Mouse (Mus musculus): ENCODE results near the gene Bst2.
"Not testable (repeated sequence)": the region's sequence is repeated elsewhere in the genome, so short reads cannot be mapped to it uniquely, and the experiment has no call there.

Bst2 gene

GRCm38 (mm10) chr8:71519037-71519825 is 18.0 kb downstream of the Bst2 start:
- in situ Hi-C loops (cut with MboI, MseI): not testable (repeated sequence)

DNA sequence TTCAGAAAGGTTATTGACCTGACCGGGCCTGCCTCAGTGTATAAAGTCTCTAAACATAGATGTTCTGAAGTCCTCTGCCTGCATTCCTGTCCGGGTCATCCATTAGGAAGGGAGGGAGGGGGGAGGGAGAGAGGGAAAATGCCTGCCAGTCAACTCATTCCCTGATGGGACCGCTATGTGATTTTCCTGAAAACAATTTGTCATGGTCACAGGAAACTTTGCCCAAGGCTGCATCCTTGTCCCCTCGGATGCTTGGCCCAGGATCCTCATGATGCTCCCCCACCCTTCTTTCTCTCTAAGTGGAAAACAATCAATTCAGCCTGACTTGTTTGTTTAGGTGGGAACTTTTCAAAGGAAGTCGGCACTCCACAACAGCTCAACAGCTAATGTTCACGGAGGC is 20.5 kb downstream of the Bst2 start:
- in situ Hi-C loops (cut with MboI, MseI): no loop called here

DNA sequence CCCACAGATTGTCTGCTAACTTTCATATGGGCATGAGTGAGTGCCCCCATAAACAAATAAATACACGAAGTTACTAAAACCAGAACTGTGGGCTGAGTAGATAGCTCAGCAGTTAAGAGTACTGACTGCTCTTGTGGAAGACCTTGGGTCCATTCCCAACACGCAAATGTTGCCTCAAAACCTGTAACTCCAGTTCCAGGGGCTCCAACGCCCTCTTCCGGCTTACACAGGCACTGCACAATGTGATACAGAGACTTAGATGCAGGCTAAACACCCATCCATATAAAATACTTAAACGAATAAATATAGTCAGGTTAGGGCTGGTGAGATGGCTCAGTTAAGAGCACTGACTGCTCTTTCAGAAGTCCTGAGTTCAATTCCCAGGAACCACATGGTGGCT is 22.2 kb downstream of the Bst2 start:
- in situ Hi-C loops (cut with MboI, MseI): no loop called here

GRCm38 (mm10) chr8:71513018-71513754 is 24.1 kb downstream of the Bst2 start:
- in situ Hi-C loops (cut with MboI, MseI): no loop called here

DNA sequence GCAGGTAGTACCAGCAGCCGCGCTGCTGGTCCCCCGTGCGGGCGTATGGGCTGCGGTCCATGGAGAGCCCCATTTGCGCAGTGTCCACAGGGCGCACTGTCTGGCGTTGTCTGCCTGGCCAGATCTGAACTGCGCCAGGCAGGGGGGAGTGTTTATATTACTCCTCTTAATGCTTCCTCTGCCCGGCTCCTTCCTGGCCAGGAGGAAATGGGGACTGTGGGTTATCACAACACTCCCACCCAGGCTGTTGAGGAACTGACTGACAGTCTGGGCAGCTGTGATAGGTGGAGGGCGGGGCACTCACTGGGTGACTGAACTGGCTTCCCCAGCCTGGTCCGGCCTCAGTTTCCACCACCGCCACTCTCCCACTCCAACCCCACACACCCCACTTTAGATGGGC is 25.6 kb downstream of the Bst2 start, which contains the start of gene Plvap:
Gene Plvap, minus strand, starts transcription at position 109 of the 400 bp plus-strand sequence.
- in situ Hi-C loops (cut with MboI, MseI): no loop called here

- in situ Hi-C loops (cut with MboI, MseI): loop anchor here (5.0 kb wide), 1 partner anchor 82 kb away; no protein-coding TSS in a partner anchor
These were observed 27.9 kb downstream of the Bst2 start for GRCm38 (mm10) chr8:71509316-71509715.

DNA sequence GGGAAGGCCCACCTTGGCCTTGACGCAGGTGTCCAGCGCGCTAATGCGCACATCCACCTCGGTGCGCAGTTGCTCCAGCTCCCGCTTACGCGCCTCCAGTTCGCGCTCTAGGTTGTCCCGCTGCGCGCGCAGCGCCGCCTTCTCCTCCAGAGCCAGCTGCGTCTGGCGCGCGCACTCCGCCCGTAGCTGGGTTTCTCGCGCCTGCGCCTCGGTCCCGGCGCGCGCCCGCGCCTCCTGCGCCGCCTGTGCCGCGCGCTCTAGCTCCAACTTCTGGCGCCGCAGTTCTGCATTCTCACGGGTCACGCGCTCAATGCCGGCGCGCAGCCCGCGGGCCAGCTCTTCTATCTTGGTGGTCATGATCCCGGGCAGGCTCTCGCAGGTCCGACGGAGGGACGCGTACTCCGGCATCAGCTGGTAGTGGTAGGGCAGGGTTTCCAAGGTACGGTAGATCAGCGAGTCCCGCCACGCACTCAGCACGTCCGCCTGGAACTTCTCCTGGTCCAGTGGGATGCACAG is 29.6 kb downstream of the Bst2 start:
- in situ Hi-C loops (cut with MboI, MseI): loop anchor here (5.0 kb wide), 1 partner anchor 80 kb away; no protein-coding TSS in a partner anchor

DNA sequence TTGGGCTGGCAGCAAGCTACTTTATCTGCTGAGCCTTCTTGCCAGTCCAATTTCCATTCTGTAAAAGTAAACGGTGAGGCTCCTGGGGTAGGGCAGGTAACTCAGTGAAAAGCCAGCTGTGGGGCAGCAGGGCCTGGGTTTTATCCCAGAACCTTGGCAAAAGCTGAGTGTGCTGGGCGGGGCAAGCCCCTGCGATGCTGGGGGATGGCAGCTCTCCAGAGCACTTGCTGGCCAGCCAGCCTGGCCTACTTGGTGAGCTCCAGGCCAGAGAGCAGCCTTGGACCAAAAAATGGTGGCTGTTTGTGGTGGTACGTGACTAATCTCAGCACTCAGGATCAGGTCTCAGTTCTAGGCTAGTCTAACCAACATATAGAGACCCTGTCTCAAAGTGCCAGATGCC is 31.3 kb downstream of the Bst2 start:
- in situ Hi-C loops (cut with MboI, MseI): loop anchor here (5.0 kb wide), 1 partner anchor 79 kb away; no protein-coding TSS in a partner anchor

- in situ Hi-C loops (cut with MboI, MseI): loop anchor here (5.0 kb wide), 1 partner anchor 78 kb away; no protein-coding TSS in a partner anchor
These were observed 31.9 kb downstream of the Bst2 start for GRCm38 (mm10) chr8:71505326-71505725.

- in situ Hi-C loops (cut with MboI, MseI): no loop called here
These were observed 32.9 kb downstream of the Bst2 start for GRCm38 (mm10) chr8:71504349-71504748.

- in situ Hi-C loops (cut with MboI, MseI): loop anchor here (25.0 kb wide), 1 partner anchor 638 kb away; the partner anchor contains the start of gene Tpm4
These were observed 38.2 kb downstream of the Bst2 start for GRCm38 (mm10) chr8:71498816-71499690.

DNA sequence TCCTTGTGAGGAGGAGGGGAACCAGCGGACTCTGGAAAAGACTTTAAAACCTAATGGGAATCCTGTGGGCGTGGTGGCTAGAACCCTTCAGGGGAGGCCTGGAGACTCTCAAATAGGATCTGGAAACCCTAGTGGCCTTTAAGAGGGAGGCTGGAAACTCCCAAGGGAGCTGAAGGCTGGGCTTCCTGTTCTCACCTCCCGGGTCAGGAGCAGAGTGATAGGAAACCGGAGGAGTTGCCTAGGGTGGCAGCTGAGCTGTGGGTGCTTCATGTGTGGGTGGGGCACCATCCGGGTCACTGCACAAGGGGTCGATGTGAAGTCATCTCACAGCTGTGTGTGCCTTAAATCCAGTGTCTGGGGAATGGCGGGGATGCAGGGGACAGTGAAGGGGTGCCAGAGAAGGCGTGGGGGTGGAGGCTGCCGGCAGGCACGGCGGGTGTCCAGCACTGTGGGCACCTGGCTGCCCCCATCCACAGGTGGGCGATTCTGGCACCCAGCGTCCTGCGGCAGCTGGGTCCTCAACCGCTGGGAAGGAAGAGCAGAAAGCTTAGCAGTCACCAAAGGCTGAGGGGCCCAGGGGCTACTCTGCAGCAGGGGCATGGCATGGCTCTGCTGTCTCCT is 39.3 kb downstream of the Bst2 start:
- in situ Hi-C loops (cut with MboI, MseI): loop anchor here (25.0 kb wide), 1 partner anchor 639 kb away; the partner anchor contains the start of gene Tpm4

DNA sequence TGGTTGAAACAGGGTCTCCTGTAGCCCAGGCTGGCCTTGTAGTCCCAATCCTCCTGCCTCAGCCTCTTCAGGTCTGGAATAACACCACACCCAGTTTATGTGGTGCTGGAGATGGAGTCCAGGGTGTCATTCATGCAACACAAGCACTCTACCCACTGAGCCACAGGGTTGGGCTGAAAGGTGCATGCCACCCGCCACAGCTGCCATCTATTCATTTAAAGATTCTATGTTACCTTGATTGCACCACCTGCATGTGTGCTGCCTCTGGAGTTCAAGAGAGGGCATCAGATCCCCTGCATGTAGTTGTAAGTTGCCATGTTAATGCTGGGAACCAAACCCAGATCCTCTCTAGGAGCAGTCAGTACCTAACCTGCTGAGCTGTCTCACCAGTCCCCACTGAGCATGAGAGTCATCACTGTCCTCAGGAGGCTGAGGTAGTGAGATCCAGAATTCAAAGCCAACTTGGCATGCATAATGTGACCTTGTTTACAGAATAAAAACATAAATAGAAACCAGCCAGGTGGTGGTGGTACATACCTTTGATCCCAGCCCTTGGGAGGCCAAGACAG is 40.1 kb downstream of the Bst2 start:
- in situ Hi-C loops (cut with MboI, MseI): loop anchor here (25.0 kb wide), 1 partner anchor 640 kb away; the partner anchor contains the start of gene Tpm4

GRCm38 (mm10) chr8:71496481-71496880 is 40.8 kb downstream of the Bst2 start:
- in situ Hi-C loops (cut with MboI, MseI): loop anchor here (25.0 kb wide), 1 partner anchor 641 kb away; the partner anchor contains the start of gene Tpm4

GRCm38 (mm10) chr8:71495811-71496210 is 41.4 kb downstream of the Bst2 start:
- in situ Hi-C loops (cut with MboI, MseI): loop anchor here (25.0 kb wide), 1 partner anchor 641 kb away; the partner anchor contains the start of gene Tpm4

- in situ Hi-C loops (cut with MboI, MseI): loop anchor here (25.0 kb wide), 1 partner anchor 642 kb away; the partner anchor contains the start of gene Tpm4
These were observed 42.2 kb downstream of the Bst2 start for GRCm38 (mm10) chr8:71495039-71495438.

DNA sequence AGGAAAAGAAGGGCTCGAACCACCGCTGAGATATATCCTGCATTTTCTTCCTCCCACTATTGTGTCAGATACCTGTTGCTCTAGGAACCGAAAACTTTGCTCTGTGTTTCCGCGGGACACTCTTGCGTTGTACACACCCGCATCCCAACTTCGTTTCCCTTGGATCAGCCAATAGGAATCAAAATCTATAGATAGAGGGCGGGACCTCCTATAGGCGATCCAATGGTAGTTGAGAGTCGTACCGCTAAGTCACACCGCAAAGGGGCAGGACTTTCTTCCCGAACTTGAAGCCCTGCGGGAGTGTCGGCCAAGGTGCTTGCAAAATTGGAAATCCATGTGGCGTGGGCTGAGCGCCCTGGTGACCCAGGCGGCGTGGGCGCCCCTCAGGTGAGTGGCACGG is 48.8 kb downstream of the Bst2 start:
- in situ Hi-C loops (cut with MboI, MseI): loop anchor here (5.0 to 25.0 kb wide), 3 partner anchors 591 to 714 kb away; partner anchors contain the start of genes Pik3r2, Rpl18a and Tpm4

DNA sequence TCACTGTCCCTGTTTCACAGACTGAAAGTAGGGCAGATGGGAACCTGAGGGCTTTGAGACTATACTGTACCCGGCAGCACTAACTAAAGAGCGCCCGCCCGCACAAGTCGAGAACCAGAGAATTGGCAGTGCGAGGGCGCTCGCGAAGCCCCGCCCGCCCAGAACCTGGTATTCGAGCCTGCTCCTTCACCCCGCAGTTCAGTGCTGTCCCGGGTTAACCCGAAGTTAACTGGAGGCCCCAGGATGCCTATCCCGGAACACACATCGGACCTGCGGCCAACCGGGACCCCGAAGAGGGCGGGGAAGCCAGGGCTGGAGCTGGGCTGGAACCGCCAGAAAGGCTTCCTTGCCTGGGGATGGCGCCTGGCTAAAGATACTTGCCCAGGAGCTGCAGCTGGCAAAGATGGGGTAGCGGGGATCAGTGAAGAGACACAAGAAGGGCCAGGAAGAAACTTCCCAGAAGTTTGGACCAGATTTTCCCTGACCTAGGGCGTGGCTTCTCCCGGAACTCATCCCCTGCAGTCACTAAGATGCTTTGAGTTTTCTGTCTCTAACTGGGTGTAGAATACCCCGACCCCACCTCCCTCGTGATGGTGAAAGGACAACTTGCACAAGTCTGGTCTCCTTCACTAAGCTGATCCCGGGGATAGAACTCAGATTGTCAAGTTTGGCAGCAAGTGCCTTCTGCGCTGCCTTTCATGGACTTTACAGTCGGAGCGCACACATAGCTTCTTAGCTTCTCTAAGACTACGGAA is 49.4 kb downstream of the Bst2 start, which contains the start of gene Gtpbp3:
Gene Gtpbp3, plus strand, starts transcription at position 413 of the 755 bp plus-strand sequence.
- in situ Hi-C loops (cut with MboI, MseI): loop anchor here (5.0 to 25.0 kb wide), 3 partner anchors 591 to 713 kb away; partner anchors contain the start of genes Pik3r2, Rpl18a and Tpm4

DNA sequence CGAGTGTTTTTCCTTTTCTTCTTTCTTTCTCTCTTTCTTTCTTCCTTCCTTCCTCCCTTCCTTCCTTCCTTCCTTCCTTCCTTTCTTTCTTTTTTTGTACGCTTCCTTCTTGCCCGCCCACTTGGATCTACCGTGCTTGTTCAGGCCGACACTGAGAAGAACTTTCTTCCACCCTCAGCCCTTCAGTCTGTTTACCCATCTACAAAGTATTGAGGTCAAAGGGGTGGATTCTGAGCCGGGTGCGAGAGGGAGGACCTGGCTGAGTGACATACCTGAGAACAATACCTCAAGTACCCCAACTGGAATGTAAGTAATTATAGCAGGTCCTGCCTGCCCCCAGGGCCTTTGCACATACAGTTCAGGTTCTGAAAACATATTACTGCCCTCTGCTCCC is 51.1 kb downstream of the Bst2 start:
- in situ Hi-C loops (cut with MboI, MseI): loop anchor here (5.0 to 25.0 kb wide), 3 partner anchors 589 to 711 kb away; partner anchors contain the start of genes Pik3r2, Rpl18a and Tpm4
